In the genomic region with DNA sequence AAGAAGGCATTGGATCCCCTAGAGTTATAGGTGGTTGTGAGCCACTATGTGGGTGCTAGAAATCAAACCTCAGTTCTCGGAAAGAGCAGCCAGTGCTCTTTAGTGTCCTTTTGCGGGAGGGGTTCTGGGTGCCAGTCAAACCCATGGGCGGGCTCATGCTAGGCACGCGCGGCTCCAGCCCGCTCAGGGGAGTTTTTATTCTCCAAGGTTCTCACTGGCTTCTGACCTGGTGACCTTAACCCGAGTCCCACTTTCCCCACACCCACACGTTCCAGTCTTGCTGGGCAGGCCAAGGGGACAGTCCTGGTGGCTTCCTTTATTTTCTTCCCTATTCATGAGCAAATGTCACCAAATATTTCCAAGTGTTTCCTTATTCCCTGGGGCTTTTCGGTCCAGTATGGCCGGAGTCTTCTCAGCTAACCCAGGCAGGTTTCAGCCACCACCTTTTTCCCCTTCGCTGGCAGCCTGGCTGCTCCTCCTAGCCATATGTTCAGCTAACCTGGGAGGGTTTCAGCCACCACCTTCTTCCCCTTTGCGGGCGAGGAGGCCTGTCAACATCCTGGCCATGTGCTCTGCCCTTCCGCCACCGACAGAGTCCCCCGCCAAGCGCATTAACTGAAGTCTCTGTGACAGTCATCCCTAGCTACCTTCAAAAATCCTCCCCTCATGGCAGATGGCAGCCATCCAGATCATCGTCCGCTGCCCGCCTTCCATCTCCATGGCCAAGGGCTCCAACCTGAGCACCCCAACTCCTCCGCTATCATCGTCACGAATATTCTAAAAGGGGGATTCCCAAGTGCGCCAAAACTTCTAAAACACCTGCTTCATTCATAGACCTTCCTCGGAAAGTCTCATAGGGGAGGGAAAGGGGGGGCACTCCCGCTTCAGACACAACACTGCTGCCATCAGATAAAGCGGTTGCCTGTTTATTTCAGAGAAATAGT, we compare ENCODE assay signal across 9 mouse cellular contexts.
A peak's percentile ranks its signal among the peaks of the same experiment; 100 is the strongest.
DNase-seq lines count a peak whose midpoint lies in the region; ATAC-seq lines count a peak whose summit lies in the region.
"Had no signal": no experiment of that assay in that cellular context is flagged by ENCODE, and none has a peak within 500 bp of the region (broad histone marks: within the 10 kb centered on the region; RNA-seq: fewer than 3 reads in every experiment).

No protein-coding gene starts in this region.

- H3K27me3 ChIP-seq in liver, embryonic 16.5 days (ENCODE audit: control insufficient read depth, insufficient read depth, low read depth, low read length): no peaks in the 10 kb centered on the region
- H3K27me3 ChIP-seq in splenic B cell, adult 2 months (ENCODE audit: control insufficient read depth, insufficient read depth, low read length, poor library complexity, severe bottlenecking): no peaks in the 10 kb centered on the region

- H3K4me1 ChIP-seq in liver, embryonic 16.5 days (ENCODE audit: control insufficient read depth, low read depth, low read length): peaks cover 10% of the 10 kb centered on the region; the same call in 1 of the 2 replicates

- H3K4me3 ChIP-seq in liver, embryonic 16.5 days (ENCODE audit: low read depth, low read length): peak overlapping the region; percentile 23
- H3K4me3 ChIP-seq: limb, embryonic 10.5 days had no signal

- peaks cover 2% of the 10 kb centered on the region; the same call in 1 of the 2 replicates for H3K36me3 ChIP-seq in liver, embryonic 16.5 days (ENCODE audit: control insufficient read depth, insufficient read depth)
- H3K36me3 ChIP-seq in splenic B cell, adult 2 months (ENCODE audit: control insufficient read depth, insufficient read depth, low read length, poor library complexity, severe bottlenecking): peaks cover 9% of the 10 kb centered on the region

- H3K9me3 ChIP-seq in liver, embryonic 16.5 days (replicated peaks; ENCODE audit: control insufficient read depth, low read length): no peaks in the 10 kb centered on the region
- H3K9me3 ChIP-seq: limb, embryonic 10.5 days had no signal

- H3K9ac ChIP-seq in liver, embryonic 16.5 days (ENCODE audit: low read depth, low read length): peak overlapping the region; percentile 21

- H3K4me2 ChIP-seq in liver, embryonic 16.5 days (ENCODE audit: low read depth, low read length): peak overlapping the region; percentile 54

- 27% methylated on average over 28 of the region's 28 CpGs for WGBS in liver, embryonic 16.5 days (ENCODE audit: insufficient replicate concordance)

- peak; percentile 39; the same call in 1 of the 2 replicates for ATAC-seq in liver, embryonic 16.5 days (ENCODE audit: low read depth)

- H3K27ac ChIP-seq in liver, embryonic 16.5 days (ENCODE audit: low read length): peak overlapping the region; percentile 48; the same call in 1 of the 2 replicates
- H3K27ac ChIP-seq: limb, embryonic 10.5 days had no signal

- DNase-seq in adrenal gland, postnatal 10 days: peak; percentile 49
- no peak for DNase-seq in adrenal gland, postnatal 25 days
- DNase-seq in cerebellum, adult 18-20 months: peak; percentile 91 to 96
- DNase-seq in splenic B cell, adult 2 months (ENCODE audit: low read depth, low spot score): peak; percentile 90
- DNase-seq in right cerebral cortex, postnatal 36 days (ENCODE audit: low spot score in 2 of 2): no peak
- no peak for DNase-seq in kidney, postnatal 36 days
- DNase-seq in neural tube, embryonic 10.5 days (ENCODE audit: extremely low spot score, low spot score): no peak

Comparison
In these comparisons a context has a peak if more than half of its experiments do, and no peak if none do; other contexts are left out.
1. DNase-seq: peak in adrenal gland, postnatal 10 days (single experiment), cerebellum, adult 18-20 months (2 of 2) and splenic B cell, adult 2 months (single experiment); none in adrenal gland, postnatal 25 days (single experiment), right cerebral cortex, postnatal 36 days (0 of 2), kidney, postnatal 36 days (0 of 2) and neural tube, embryonic 10.5 days (single experiment).